Mouse (Mus musculus) cerebellum, postnatal 36 days (tissue): Measurements from ENCODE around the gene Npm3.

Source experiments
- DNase-seq, 2 experiments: peaks; one replicate each; pipeline ENCODE4 v3.0.0; 2021 to 2022; ENCODE audit warnings: mixed read lengths in 2 of 2

Npm3 gene

DNA sequence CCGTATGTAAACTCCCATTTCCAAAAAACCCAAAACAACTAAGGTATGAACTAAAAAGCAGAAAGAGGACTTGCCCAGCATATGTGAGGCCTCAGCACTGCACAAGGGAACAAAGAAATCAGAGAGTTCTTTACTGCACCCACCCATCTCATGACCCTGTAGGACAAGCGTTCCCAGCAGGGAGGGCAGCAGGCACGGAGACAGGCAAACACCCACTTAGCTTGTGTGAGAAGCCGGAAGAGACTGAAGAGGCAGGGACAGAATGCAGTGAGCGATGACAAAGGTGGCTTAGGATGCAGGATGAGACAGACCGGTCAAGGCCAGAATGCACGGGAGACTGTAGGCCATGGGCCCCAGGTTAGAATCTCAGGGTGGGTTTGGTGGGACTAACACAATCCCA is 17.7 kb downstream of the Npm3 start:
- DNase-seq, result no peak

DNA sequence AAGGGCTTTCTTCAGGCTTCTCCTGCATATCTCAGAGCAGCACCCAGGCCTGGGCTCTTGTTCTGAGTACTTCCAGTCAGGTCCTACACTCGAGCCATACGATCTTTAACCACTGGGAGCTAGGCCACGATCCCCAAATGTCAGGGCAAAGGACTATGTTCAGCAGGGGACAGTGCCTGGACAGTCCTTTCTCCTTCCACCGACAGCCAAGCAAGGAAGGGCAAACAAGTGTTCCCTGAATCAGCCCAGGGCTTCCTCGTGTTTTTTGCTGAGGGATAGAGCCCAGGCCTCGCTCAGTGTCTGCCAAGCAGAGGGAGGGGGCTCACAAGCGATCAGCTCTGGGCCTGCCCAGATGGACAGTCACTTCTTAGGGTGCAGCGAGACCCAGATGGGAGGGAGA is 19.3 kb downstream of the Npm3 start:
- no peak for DNase-seq

DNA sequence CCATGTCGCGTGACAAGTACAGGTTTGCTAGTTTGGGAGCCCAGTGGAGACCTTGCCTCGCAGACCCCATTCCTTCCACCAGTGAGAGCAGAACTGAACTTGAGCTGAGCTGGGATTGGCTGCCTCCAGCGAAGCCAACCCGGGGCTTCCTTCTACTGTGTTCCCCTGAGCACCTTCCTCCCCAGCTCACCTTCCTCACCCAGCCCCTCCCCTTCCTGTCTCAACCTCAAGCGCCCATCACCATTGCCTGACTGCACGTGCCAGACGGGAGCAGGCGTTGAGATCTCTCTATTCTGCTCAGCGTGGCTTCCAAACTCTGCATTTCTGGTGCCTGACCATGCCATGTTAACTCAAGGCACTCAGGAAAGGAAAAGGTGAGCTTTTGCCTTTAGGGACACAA is 22.2 kb downstream of the Npm3 start:
- no peak for DNase-seq

DNA sequence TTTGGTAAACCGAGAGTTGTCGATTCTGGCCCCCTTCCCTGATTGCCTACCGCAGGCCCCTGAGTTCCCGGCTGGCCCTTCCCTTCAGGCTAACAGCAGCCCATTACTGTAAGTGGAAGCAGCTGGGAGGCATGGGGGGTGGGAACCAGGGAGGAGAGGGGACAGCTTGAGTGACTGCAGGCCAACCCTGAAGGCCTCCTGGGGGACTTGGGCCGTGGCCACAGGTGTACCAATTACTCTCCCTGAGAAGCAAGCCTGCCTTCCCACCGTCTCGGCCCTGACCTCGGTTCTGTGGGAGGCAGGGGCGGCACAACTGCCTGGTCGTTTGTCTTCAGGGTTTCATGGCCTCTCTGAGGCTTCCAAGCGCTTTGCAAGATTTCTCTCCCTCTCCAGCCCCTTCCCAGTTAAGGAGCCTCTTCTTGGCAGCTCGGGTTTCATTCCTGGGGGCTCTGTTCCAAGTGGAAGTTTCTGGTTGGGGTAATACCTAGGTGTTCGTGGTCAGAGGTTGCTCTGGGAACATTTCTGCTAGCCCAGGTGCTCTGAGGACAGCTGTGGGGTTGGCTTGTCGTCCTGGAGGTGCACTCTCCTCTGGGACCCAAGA is 23.6 kb downstream of the Npm3 start:
- no peak for DNase-seq

DNA sequence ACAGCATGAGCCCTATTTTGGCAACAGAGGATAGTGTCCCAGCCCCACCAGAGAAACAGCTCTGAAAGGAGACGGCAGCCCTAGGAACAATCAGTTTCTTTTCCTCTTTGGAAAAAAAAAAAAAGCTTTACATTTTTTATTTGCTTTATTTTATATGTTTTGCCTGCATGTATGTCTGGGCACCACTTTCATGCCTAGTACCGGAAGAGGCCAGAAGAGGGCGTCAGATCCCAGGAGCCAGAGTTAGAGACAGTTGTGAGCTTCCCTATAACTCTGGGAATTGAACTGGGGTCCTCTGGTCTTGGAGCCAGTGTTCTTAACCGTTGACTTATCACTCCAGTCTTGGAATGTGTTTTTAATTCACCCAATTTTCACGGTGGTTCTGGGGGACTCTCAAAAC is 27.2 kb downstream of the Npm3 start:
- DNase-seq, result no peak

DNA sequence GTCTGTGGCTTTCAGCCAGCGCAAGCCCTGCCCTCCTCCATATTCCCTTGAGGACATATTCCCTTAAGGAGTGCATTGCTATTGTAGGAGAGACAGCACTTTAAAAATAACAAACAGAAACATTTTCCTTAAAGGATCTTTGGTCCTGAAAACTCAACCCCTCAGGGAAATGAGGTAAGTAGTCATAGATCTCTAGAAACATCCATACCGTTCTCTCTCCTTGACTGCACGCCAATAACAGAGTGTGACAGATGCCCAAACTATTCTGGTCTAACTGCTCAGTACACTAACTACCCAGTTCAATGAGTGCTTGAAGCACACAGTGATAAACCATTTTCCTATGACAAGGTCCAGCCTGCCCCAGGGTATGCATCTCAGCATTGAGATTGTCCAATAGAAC is 31.1 kb downstream of the Npm3 start:
- no peak for DNase-seq

DNA sequence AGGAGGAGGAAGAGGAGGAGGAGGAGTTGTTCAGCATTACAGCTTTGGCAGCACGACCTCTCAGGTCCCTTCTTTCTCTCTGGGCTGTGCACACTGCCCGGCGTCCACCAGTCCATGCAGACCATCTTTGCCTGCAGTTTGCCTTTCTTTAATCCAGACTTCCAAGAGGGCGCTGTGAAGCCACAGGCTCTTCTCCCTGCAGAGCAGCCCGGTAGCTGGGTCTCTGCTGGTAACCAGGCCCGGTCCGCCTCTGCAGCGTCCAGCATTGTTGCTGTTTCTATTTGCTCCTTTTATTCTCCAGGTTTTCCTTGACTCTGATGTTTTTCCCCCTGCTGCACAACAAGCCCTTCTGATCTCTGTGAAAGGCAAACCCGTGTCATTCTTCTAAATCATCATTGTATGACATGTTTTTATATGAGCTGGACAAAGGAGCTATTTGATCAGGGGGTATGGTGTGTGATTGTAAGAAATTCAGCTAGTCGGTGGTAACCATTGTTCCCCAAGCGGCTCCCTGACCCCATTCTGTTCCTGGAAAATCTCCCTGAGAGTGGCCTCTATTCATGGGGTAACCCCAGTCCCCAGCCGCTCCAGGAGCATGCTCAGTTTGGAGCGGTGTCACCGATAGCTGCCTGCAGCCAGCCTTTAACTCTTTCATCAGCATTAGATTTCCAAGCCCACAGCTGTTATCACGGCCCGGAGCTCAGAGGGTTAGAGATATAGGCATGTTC is 31.7 kb downstream of the Npm3 start:
- DNase-seq, result peak; percentile 58 to 63

DNA sequence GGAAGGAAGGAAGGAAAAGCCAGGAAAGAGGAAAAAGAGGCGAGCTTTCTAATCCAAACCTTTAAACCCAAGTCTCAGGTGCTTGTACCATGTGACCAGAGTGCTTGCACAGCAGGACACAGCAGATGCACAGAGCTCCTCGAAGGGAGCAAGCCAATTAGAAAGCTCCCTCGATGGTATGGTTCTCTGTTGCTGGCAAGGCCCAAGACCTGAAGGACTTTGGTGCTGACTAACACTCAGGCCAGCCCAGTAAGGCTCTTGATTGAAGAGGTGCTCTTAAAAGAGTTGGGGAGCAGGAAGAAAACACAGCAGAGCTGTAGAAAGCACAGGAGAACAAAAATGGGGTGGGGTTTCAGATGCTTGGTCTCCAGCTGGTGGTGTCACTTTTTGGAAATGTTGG is 40.7 kb downstream of the Npm3 start:
- DNase-seq, result no peak
